Mouse (Mus musculus) CH12.LX (cell line): ENCODE data around the gene 4931428F04Rik. TPM values are rescaled to one million over a fixed set of nuclear protein-coding genes. Genes with fewer than 3 reads are reported as not detected.

Source experiments
- DNase-seq: peaks from one replicate; pipeline ENCODE4 v3.0.0-alpha.2; 2013; ENCODE audit errors: extremely low read depth
- H3K27ac ChIP-seq: 2 replicates; pipeline ENCODE4 v1.5.1; 2012; ENCODE audit warnings: low read depth, mild to moderate bottlenecking, control low read depth, moderate library complexity; ENCODE audit not compliant: insufficient read depth
- H3K27me3 ChIP-seq: replicated peaks from 2 replicates; pipeline ENCODE3; 2012; ENCODE audit warnings: inconsistent platforms
- H3K36me3 ChIP-seq, 2 experiments: replicated peaks in 1 of 2; 2 replicates each; pipeline versions ENCODE3 to v1.6.1; 2012; ENCODE audit warnings: inconsistent platforms in 1 of 2, low read length in 1 of 2, mild to moderate bottlenecking in 1 of 2, mixed read lengths in 1 of 2, moderate library complexity in 1 of 2; ENCODE audit not compliant: control insufficient read depth in 1 of 2, insufficient read depth in 1 of 2
- H3K4me1 ChIP-seq, 2 experiments: 2 replicates each; pipeline ENCODE4 v1.6.1; 2012; ENCODE audit warnings: inconsistent platforms in 1 of 2, moderate library complexity in 1 of 2; ENCODE audit not compliant: insufficient read depth in 2 of 2, control insufficient read depth in 1 of 2
- H3K4me2 ChIP-seq: 2 replicates; pipeline ENCODE4 v1.6.1; 2012; ENCODE audit warnings: low read depth, mild to moderate bottlenecking, control low read depth; ENCODE audit not compliant: poor library complexity, insufficient read depth, severe bottlenecking
- H3K4me3 ChIP-seq, 3 experiments: fragments of 150-350 bp in 1 of 3; sonication (generic) in 1 of 3; replicated peaks in 1 of 3; 2 replicates each; pipeline versions ENCODE3 to v1.5.1; 2011 to 2012; ENCODE audit warnings: low read depth in 2 of 3, low read length in 2 of 3, mild to moderate bottlenecking in 2 of 3, moderate library complexity in 2 of 3, control low read depth in 1 of 3, improper control_type of control experiment in 1 of 3, inconsistent platforms in 1 of 3, mixed read lengths in 1 of 3; ENCODE audit not compliant: poor library complexity in 1 of 3
- H3K79me2 ChIP-seq: replicated peaks from 2 replicates; pipeline ENCODE4 v1.6.1; 2012; ENCODE audit warnings: mild to moderate bottlenecking, moderate library complexity; ENCODE audit not compliant: control insufficient read depth, poor library complexity, insufficient read depth, severe bottlenecking; ENCODE audit errors: extremely low read depth
- H3K9ac ChIP-seq: 2 replicates; pipeline ENCODE4 v1.6.1; 2012; ENCODE audit warnings: low read depth, mild to moderate bottlenecking, control low read depth, moderate library complexity; ENCODE audit not compliant: insufficient read depth
- H3K9me3 ChIP-seq: replicated peaks from 2 replicates; pipeline ENCODE3; 2012; ENCODE audit warnings: low read length, inconsistent platforms, mixed read lengths
- BHLHE40 ChIP-seq: IDR thresholded peaks from 2 replicates; pipeline ENCODE4 v1.6.1; 2011; ENCODE audit warnings: mild to moderate bottlenecking, low read depth, low read length, improper control_type of control experiment
- CHD2 ChIP-seq: IDR thresholded peaks from 2 replicates; pipeline ENCODE4 v1.6.1; 2011; ENCODE audit warnings: low read length, improper control_type of control experiment
- CTCF ChIP-seq, 2 experiments: IDR thresholded peaks in 1 of 2; conservative IDR thresholded peaks in 1 of 2; 2 replicates each; pipeline ENCODE4 v1.5.1; 2011 to 2012; ENCODE audit warnings: low read depth in 2 of 2, low read length in 2 of 2, improper control_type of control experiment in 1 of 2, inconsistent platforms in 1 of 2, mild to moderate bottlenecking in 1 of 2, moderate library complexity in 1 of 2
- ETS1 ChIP-seq: conservative IDR thresholded peaks from 2 replicates; pipeline ENCODE4 v1.6.1; 2012; ENCODE audit warnings: low read depth, mild to moderate bottlenecking, inconsistent platforms, low read length, improper control_type of control experiment, moderate library complexity
- GABPA ChIP-seq: IDR thresholded peaks from 2 replicates; pipeline ENCODE4 v1.6.1; 2012; ENCODE audit warnings: low read depth, low read length, improper control_type of control experiment, inconsistent platforms; ENCODE audit not compliant: insufficient replicate concordance
- HCFC1 ChIP-seq: IDR thresholded peaks from 2 replicates; pipeline ENCODE4 v1.6.1; 2012; ENCODE audit warnings: low read depth, mild to moderate bottlenecking, inconsistent platforms, low read length, improper control_type of control experiment
- IRF4 ChIP-seq: IDR thresholded peaks from 2 replicates; pipeline ENCODE4 v1.6.1; 2014; ENCODE audit warnings: low read depth, mild to moderate bottlenecking, inconsistent platforms, low read length, improper control_type of control experiment
- JUN ChIP-seq: IDR thresholded peaks from 2 replicates; pipeline ENCODE4 v1.6.1; 2011; ENCODE audit warnings: low read depth, mild to moderate bottlenecking, low read length, improper control_type of control experiment, moderate library complexity; ENCODE audit not compliant: insufficient read depth
- KAT2A ChIP-seq: IDR thresholded peaks from 2 replicates; pipeline ENCODE4 v1.6.1; 2012; ENCODE audit warnings: low read length, improper control_type of control experiment, inconsistent platforms; ENCODE audit not compliant: insufficient replicate concordance
- MAFK ChIP-seq: IDR thresholded peaks from 2 replicates; pipeline ENCODE4 v1.6.1; 2011; ENCODE audit warnings: low read length, improper control_type of control experiment; ENCODE audit not compliant: insufficient replicate concordance
- MAX ChIP-seq: IDR thresholded peaks from 2 replicates; pipeline ENCODE4 v1.6.1; 2011; ENCODE audit warnings: low read length, improper control_type of control experiment
- MAZ ChIP-seq: IDR thresholded peaks from 2 replicates; pipeline ENCODE4 v1.6.1; 2012; ENCODE audit warnings: low read depth, mild to moderate bottlenecking, inconsistent platforms, low read length, improper control_type of control experiment, moderate library complexity
- MXI1 ChIP-seq: IDR thresholded peaks from 2 replicates; pipeline ENCODE4 v1.6.1; 2011; ENCODE audit warnings: mild to moderate bottlenecking, low read depth, low read length, improper control_type of control experiment
- MYC ChIP-seq: IDR thresholded peaks from 2 replicates; pipeline ENCODE4 v1.6.1; 2011; ENCODE audit warnings: low read depth, mild to moderate bottlenecking, improper control_type of control experiment, low read length
- NELFE ChIP-seq: IDR thresholded peaks from 2 replicates; pipeline ENCODE4 v1.6.1; 2011; ENCODE audit warnings: low read depth, low read length, improper control_type of control experiment
- NRF1 ChIP-seq: IDR thresholded peaks from 2 replicates; pipeline ENCODE4 v1.6.1; 2014; ENCODE audit warnings: low read depth, mild to moderate bottlenecking, inconsistent platforms, low read length, improper control_type of control experiment, moderate library complexity
- POLR2A ChIP-seq: IDR thresholded peaks from 2 replicates; pipeline ENCODE4 v1.6.1; 2011; ENCODE audit warnings: low read depth, mild to moderate bottlenecking, improper control_type of control experiment, low read length
- POLR2AphosphoS2 ChIP-seq: IDR thresholded peaks from 2 replicates; pipeline ENCODE4 v1.6.1; 2011; ENCODE audit warnings: low read depth, low read length, improper control_type of control experiment
- RAD21 ChIP-seq: IDR thresholded peaks from 2 replicates; pipeline ENCODE4 v1.6.1; 2011; ENCODE audit warnings: low read depth, mild to moderate bottlenecking, low read length, improper control_type of control experiment, moderate library complexity
- RCOR1 ChIP-seq: conservative IDR thresholded peaks from 2 replicates; pipeline ENCODE4 v1.6.1; 2012; ENCODE audit warnings: low read depth, mild to moderate bottlenecking, inconsistent platforms, low read length, improper control_type of control experiment
- SIN3A ChIP-seq: IDR thresholded peaks from 2 replicates; pipeline ENCODE4 v1.6.1; 2012; ENCODE audit warnings: low read length, improper control_type of control experiment, inconsistent platforms
- SMC3 ChIP-seq: IDR thresholded peaks from 2 replicates; pipeline ENCODE4 v1.6.1; 2011; ENCODE audit warnings: low read depth, low read length, improper control_type of control experiment
- TCF12 ChIP-seq: IDR thresholded peaks from 2 replicates; pipeline ENCODE4 v1.6.1; 2014; ENCODE audit warnings: low read depth, mild to moderate bottlenecking, inconsistent platforms, low read length, improper control_type of control experiment
- UBTF ChIP-seq: IDR thresholded peaks from 2 replicates; pipeline ENCODE4 v1.6.1; 2012; ENCODE audit warnings: low read depth, mild to moderate bottlenecking, inconsistent platforms, low read length, improper control_type of control experiment, moderate library complexity
- USF1 ChIP-seq: IDR thresholded peaks from 2 replicates; pipeline ENCODE4 v1.6.1; 2014; ENCODE audit warnings: low read depth, mild to moderate bottlenecking, inconsistent platforms, low read length, improper control_type of control experiment
- USF2 ChIP-seq: conservative IDR thresholded peaks from 2 replicates; pipeline ENCODE4 v1.6.1; 2011; ENCODE audit warnings: low read depth, low read length, improper control_type of control experiment
- ZC3H11A ChIP-seq: IDR thresholded peaks from 2 replicates; pipeline ENCODE4 v1.6.1; 2012; ENCODE audit warnings: low read depth, mild to moderate bottlenecking, inconsistent platforms, low read length, improper control_type of control experiment
- ZKSCAN1 ChIP-seq: IDR thresholded peaks from 2 replicates; pipeline ENCODE4 v1.6.1; 2012; ENCODE audit warnings: low read depth, inconsistent platforms, low read length, improper control_type of control experiment, borderline replicate concordance
- dilution Hi-C: fragments of 300-500 bp; cut with MboI; formaldehyde crosslinking; loops from 2 replicates; pipeline ENCODE4 v1.14.3; 2020; ENCODE audit warnings: low sequenced_read_pairs; ENCODE audit not compliant: extremely low pct_unique_long_range_greater_than_20kb, extremely low pct_ligation_motif_present
- in situ Hi-C: fragments of 300-500 bp; cut with MboI; formaldehyde crosslinking; loops from 3 replicates; pipeline ENCODE4 v1.14.3; 2019; ENCODE audit warnings: low sequenced_read_pairs, low pct_ligation_motif_present, low pct_unique_long_range_greater_than_20kb, mixed read lengths
- polyA plus RNA-seq: library from polyadenylated mRNA; unstranded; fragments of >175 nt; gene quantifications from 2 replicates; pipeline ENCODE4 v1.2.1, GENCODE M21; 2012; ENCODE audit warnings: low read depth; ENCODE audit not compliant: insufficient read length
- total RNA-seq, 2 experiments: library from RNA; depleted of rRNA; stranded (reverse); fragments of 300-350 nt in 1 of 2; fragments of >200 nt in 1 of 2; gene quantifications; 2 replicates each; pipeline ENCODE4 v1.2.3; 2012 to 2014

Gene 4931428F04Rik
- total and polyA plus RNA-seq, 3 experiments, result 2.7 to 9.1 (median 4.7) TPM

DNA sequence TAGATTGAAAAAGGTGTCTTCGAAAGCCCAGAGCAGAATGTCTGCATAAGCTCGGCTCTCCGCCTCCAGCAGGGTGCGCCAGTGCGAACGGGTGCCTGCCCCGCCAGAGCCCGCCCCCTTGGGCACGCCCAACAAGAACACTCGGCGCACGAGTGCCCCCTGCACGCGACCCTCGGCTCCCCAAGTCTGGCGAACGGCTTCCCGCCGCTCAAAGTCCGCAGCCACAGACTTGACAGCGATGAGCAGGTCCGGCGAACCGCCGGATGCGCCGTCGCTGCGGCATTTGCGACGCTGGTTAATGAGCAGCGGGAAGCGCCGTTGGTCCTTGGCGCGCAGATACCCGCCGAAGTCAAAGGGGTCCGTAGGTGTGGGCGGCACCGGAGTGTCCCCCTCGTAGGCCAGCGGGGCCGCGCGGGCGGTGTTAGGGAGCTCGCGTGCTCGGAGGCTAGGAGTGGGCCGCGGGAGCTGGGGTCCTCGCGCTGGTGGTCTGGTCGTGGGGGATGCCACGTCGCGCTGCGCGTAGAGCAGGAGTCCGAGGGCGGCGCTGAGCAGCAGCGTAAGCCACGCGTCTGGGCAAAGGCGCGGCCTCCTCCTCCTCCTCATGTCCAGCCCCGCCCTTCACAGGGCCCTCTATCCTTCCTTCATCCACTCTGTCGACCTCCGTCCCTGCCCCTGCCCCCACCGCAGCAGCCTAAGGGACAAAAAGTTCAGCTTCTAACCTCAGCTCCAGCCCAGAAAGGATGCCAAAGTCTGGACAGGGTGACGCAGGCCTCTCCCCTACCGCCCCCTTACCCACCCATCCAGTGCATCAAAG, 35.3 kb downstream of the 4931428F04Rik start:
- dilution Hi-C loops, result no loop called here
- H3K36me3 ChIP-seq, result peaks cover 46 to 87% of the 10 kb centered on the region in 2 experiments
- in situ Hi-C loops, result no loop called here

DNA sequence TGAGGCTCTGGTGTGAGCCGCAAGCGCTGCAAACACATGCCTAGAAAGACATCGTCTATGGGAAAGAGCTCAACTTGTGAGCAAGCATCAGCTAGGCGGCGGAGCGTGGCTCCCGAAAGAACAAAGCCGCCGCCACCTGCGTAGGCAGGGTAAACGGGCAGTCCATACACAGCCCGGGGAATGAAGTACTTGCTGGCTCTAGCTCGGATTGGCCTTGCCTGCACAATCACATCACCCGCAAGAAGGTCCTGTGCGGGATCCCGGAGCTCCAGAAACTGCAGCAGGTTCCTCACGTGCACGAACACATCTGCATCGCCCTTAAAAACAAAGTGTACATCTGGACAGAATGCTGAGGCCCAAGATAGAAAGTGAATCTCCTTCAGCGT, 35.9 kb downstream of the 4931428F04Rik start:
- Histone ChIP-seq H3K79me2 (no peaks in the 10 kb centered on the region), H3K4me3 (no peak overlapping the region), H3K9me3 (no peaks in the 10 kb centered on the region)
- no peak for DNase-seq
- TF ChIP-seq TCF12, result no peak
- no peak for TF ChIP-seq MYC
- no peak for TF ChIP-seq CTCF (conservative IDR thresholded peaks at IDR 0.05 in 1 of 2, IDR thresholded peaks at IDR 0.05 in 1 of 2; ENCODE audit: low read depth in 2 of 2, low read length in 2 of 2)
- no peak for TF ChIP-seq JUN
- TF ChIP-seq HCFC1, result no peak
- TF ChIP-seq USF2, result no peak
- TF ChIP-seq, all 38 proteins: peak for 0
- dilution Hi-C loops, result no loop called here
- H3K4me1 ChIP-seq, result peaks cover 7 to 17% of the 10 kb centered on the region in 2 experiments
- H3K27me3 ChIP-seq, result no peaks in the 10 kb centered on the region
- H3K9ac ChIP-seq, result no peak overlapping the region
- H3K36me3 ChIP-seq, result peaks cover 45 to 86% of the 10 kb centered on the region in 2 experiments
- H3K27ac ChIP-seq, result no peak overlapping the region
- H3K4me2 ChIP-seq, result no peak overlapping the region
- in situ Hi-C loops, result no loop called here

More for the DNA sequence above, 35.3 kb downstream of the 4931428F04Rik start:
- TF ChIP-seq SIN3A (peak; percentile 47; the same call in 1 of the 2 replicates), USF1 (no peak), POLR2AphosphoS2 (no peak), USF2 (no peak), CTCF (conservative IDR thresholded peaks at IDR 0.05 in 1 of 2, IDR thresholded peaks at IDR 0.05 in 1 of 2; ENCODE audit: low read depth in 2 of 2, low read length in 2 of 2) (peak in 1 of 2 experiments; percentile 93; a peak in 2 of 4 replicates), ZC3H11A (no peak), RAD21 (peak; percentile 37), JUN (no peak), SMC3 (peak; percentile 73), TCF12 (no peak), HCFC1 (no peak; the same call in none of the 2 replicates), GABPA (no peak), BHLHE40 (peak; percentile 91), KAT2A (no peak), MYC (peak; percentile 10; the same call in 1 of the 2 replicates), ZKSCAN1 (no peak), MAX (peak; percentile 9), NRF1 (peak; percentile 31; the same call in 1 of the 2 replicates), POLR2A (peak; percentile 64), MAFK (no peak), MXI1 (peak; percentile 84), RCOR1 (no peak), CHD2 (no peak; the same call in 1 of the 2 replicates), ETS1 (peak; percentile 30), MAZ (peak; percentile 52), NELFE (no peak; the same call in 1 of the 2 replicates), UBTF (no peak; the same call in 1 of the 2 replicates), IRF4 (peak; percentile 9; the same call in 1 of the 2 replicates)
- Histone ChIP-seq H3K4me3 (peak overlapping the region; percentile 41 to 86 (median 53)), H3K4me2 (peak overlapping the region; percentile 69), H3K79me2 (no peaks in the 10 kb centered on the region), H3K4me1 (peaks cover 8 to 23% of the 10 kb centered on the region in 2 experiments), H3K27ac (peak overlapping the region; percentile 18), H3K27me3 (no peaks in the 10 kb centered on the region), H3K9me3 (no peaks in the 10 kb centered on the region), H3K9ac (peak overlapping the region; percentile 22)
- peak; percentile 65 for DNase-seq
